Mouse (Mus musculus) liver, embryonic 13.5 days (tissue): ENCODE measurements at regions not wholly inside any gene's neighbourhood (a gene's known extent, or its start where the extent isn't known, plus 50 kb on each side); places are given as distances from the start of the nearest gene placed in this dataset.

Experiments used
- ATAC-seq: fragments of 200-750 bp; cut with Nextera tagmentation; 2 replicates; pipeline ENCODE4 v1.8.0; 2017; ENCODE audit warnings: low read depth, mild to moderate bottlenecking, moderate number of reproducible peaks, moderate library complexity
- DNase-seq: peaks from one replicate; pipeline ENCODE4 v3.0.0; 2022
- H3K27ac ChIP-seq: fragments of 300-500 bp; sonication (generic); 2 replicates; pipeline ENCODE4 v1.5.1; 2015; ENCODE audit warnings: moderate library complexity, mild to moderate bottlenecking, inconsistent platforms
- H3K27me3 ChIP-seq: fragments of 300-500 bp; sonication (generic); 2 replicates; pipeline ENCODE4 v1.6.1; 2015; ENCODE audit warnings: mild to moderate bottlenecking, inconsistent platforms
- H3K36me3 ChIP-seq: fragments of 300-500 bp; sonication (generic); 2 replicates; pipeline ENCODE4 v1.6.1; 2015; ENCODE audit warnings: mild to moderate bottlenecking, inconsistent platforms
- H3K4me1 ChIP-seq: fragments of 300-500 bp; sonication (generic); replicated peaks from 2 replicates; pipeline ENCODE4 v1.6.1; 2015; ENCODE audit warnings: inconsistent platforms
- H3K4me2 ChIP-seq: fragments of 300-500 bp; sonication (generic); 2 replicates; pipeline ENCODE4 v1.6.1; 2015; ENCODE audit warnings: inconsistent platforms, mild to moderate bottlenecking, moderate library complexity
- H3K4me3 ChIP-seq: fragments of 300-500 bp; sonication (generic); replicated peaks from 2 replicates; pipeline ENCODE4 v1.5.1; 2015; ENCODE audit warnings: mild to moderate bottlenecking, inconsistent platforms
- H3K9ac ChIP-seq: fragments of 300-500 bp; sonication (generic); 2 replicates; pipeline ENCODE4 v1.6.1; 2015; ENCODE audit warnings: mild to moderate bottlenecking, inconsistent platforms
- H3K9me3 ChIP-seq: fragments of 300-500 bp; sonication (generic); replicated peaks from 2 replicates; pipeline ENCODE4 v1.6.1; 2016; ENCODE audit warnings: inconsistent platforms
- WGBS: fragments of 180-500 bp; shearing (Covaris S2); methylation state at CpG from one replicate; pipeline ENCODE4 v1.1.7; 2015; ENCODE audit not compliant: insufficient replicate concordance; 5-methylcytosine and 5-hydroxymethylcytosine counted together

DNA sequence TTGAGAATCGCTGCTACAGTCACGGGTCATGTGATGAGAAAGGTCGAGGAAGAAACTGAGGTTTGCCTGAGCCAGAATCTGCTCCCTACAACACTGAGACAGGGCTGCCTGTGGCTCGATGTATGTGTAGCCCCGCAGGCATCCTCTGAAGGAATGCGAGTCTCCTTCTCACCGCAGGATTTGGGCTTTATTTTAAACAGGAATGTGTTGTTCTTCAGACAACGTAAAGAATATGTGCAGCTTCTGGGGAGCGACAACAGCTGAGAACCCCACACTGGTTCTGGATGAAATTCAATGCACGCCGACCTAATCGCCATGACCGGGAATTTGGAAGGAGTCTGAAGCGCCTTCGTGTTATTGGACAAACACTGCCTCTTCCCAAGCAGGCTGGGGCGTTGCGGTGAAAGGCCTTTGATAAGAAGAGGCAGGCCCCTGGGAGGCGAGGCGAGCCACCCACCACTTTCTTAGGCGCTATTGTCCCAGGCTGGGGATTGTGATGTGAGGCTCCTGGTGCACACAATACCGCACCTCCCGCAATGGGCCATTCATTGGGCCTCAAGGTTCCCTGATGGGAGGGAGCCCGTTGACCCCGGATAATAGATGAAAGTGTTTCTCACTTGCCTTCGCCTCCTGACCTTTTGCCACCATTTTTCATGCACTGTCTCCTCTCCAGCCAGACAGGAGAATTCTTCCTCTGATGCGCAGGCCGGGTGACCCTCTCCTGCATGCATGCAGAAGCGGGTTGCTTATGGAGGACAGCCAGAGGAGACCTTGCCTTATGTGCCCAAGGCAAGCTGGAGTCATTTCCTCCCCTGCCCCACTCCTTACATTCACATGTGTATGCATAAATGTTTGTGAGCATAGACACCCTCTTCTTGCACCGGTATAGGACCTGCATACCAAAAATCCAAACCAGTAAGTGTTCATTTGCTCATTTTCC lies 247.6 kb downstream of the Mycn start:
- no peaks in the 10 kb centered on the region for H3K36me3 ChIP-seq
- H3K27ac ChIP-seq = no peak overlapping the region
- H3K4me3 ChIP-seq = no peak overlapping the region
- no peak overlapping the region for H3K4me2 ChIP-seq
- 38% methylated on average over 29 of the region's 29 CpGs for WGBS
- no peaks in the 10 kb centered on the region for H3K4me1 ChIP-seq
- H3K27me3 ChIP-seq = no peaks in the 10 kb centered on the region
- no peak overlapping the region for H3K9ac ChIP-seq
- ATAC-seq = no peak
- no peaks in the 10 kb centered on the region for H3K9me3 ChIP-seq
- DNase-seq = no peak

DNA sequence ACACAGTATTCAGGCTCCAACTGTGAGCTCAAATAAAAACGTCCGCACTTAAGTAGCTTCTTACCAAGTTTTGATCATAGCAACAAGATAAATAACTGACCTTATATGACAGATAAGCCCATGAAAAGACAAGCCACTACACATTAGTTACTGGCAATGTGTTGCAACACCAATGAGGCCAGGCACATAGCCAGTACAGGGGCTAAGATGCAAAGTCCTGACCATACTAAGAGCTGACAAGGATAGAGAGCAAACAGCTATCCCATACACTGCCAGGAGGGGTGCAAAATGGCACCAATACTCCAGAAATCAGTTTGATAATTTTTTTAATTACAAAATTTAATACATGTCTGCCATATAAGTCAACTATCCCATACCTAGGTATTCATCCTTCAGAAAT lies 254.3 kb downstream of the Mycn start:
- Histone ChIP-seq H3K27me3 (no peaks in the 10 kb centered on the region), H3K4me2 (no peak overlapping the region), H3K4me1 (no peaks in the 10 kb centered on the region), H3K9me3 (no peaks in the 10 kb centered on the region), H3K27ac (no peak overlapping the region), H3K36me3 (no peaks in the 10 kb centered on the region), H3K9ac (no peak overlapping the region), H3K4me3 (no peak overlapping the region)
- ATAC-seq = no peak
- DNase-seq = no peak
- 60% methylated on average over 2 of the region's 2 CpGs for WGBS

DNA sequence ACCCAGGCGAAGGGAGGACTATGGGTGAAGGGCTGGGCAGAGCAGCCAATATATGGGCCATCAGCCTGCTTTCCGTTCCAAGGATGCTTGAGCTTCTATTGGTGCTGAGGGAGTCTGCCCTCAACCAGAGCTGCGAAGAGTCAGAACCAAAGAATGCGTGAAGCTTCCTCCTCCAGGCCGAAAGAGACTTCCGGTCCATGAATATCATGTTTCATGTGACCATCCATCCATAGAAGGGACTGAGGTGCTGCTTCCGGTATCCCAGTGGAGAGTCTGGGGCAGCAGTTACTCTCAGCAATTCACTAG lies 256.5 kb downstream of the Mycn start:
- 53% methylated on average over 7 of the region's 7 CpGs for WGBS
- no peak for DNase-seq

DNA sequence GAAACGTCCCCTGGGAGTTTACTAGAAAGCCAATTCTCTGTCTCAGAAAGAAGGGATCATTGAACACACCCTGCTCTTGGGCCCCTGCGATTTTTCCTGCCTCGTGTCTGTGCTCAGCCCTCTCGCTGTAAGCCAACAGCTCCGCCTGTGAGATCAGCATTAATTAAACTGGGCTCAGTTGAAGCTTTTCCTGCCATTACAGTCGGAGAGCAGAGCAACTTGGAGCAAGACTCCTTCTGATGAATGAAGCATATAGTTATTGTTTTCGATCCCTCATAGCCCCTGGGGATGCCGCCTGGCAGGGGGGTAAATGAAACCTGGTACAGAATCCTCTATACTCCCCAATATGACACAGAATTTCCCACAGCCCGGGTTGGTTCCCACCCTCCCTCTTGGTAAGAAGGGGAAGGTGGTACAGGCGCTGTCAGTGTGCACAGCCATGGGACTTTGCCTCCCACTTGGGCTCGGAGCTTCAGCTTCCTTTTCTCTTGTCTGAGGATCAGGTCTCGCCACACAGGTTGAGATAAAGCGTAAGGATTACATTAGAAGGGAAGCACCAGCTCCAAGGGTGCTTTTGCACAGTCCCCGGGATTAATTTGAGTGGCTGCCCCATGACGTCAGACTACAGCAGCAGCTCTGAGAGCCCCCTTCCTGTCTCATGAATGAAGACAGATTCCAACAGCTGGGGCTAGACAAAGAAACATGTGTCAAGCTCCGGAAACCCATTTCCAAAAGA lies 257.1 kb downstream of the Mycn start:
- Histone ChIP-seq H3K27ac (no peak overlapping the region), H3K36me3 (no peaks in the 10 kb centered on the region), H3K4me3 (no peak overlapping the region), H3K27me3 (no peaks in the 10 kb centered on the region), H3K9ac (no peak overlapping the region), H3K4me1 (no peaks in the 10 kb centered on the region), H3K4me2 (no peak overlapping the region), H3K9me3 (no peaks in the 10 kb centered on the region)
- DNase-seq = no peak
- ATAC-seq = no peak
- 37% methylated on average over 16 of the region's 16 CpGs for WGBS

More for the DNA sequence above, 256.5 kb downstream of the Mycn start:
- Histone ChIP-seq H3K4me1 (no peaks in the 10 kb centered on the region), H3K9me3 (no peaks in the 10 kb centered on the region), H3K27ac (no peak overlapping the region), H3K9ac (no peak overlapping the region), H3K4me2 (no peak overlapping the region), H3K36me3 (no peaks in the 10 kb centered on the region), H3K4me3 (no peak overlapping the region), H3K27me3 (no peaks in the 10 kb centered on the region)
- no peak for ATAC-seq

DNA sequence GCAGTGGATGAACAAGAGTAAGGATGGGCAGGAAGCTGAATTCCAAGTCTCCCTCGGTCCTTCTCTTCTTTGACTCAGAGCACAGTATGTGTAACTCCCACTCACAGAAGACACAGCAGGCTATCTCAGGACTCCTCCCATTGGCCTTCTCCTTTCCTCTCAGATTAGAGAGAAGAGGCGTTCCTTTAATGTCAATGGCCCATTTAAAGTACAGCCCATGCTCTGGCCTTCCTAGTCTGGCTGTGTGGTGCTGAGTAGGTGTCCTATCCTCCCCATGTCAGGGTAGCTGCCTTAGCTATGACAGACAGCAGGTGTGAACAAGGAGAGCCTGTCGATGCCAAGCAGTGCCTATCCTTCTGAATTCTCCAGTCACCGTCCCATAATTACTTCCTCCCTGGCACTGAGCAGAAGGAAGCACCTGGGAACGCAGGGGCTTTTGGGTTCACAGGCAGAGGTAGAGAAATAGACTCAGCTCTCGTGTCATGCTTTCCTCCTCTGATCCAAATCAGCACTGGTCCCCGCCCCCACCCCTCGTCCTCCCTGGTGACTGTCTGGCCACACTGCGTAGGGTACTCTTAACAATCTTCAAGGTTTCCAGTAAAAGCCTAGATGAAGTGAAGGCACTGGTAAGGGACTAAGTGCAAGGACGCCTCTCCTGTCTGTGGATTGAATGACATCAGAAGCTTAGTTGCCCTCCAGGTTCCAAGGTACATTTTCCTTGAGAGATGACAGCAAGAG lies 257.8 kb downstream of the Mycn start:
- DNase-seq (no peak), ATAC-seq (no peak)
- Histone ChIP-seq H3K36me3 (no peaks in the 10 kb centered on the region), H3K9me3 (no peaks in the 10 kb centered on the region), H3K27me3 (no peaks in the 10 kb centered on the region), H3K4me1 (no peaks in the 10 kb centered on the region), H3K4me3 (no peak overlapping the region), H3K4me2 (no peak overlapping the region), H3K27ac (no peak overlapping the region), H3K9ac (no peak overlapping the region)
- 35% methylated on average over 10 of the region's 10 CpGs for WGBS

DNA sequence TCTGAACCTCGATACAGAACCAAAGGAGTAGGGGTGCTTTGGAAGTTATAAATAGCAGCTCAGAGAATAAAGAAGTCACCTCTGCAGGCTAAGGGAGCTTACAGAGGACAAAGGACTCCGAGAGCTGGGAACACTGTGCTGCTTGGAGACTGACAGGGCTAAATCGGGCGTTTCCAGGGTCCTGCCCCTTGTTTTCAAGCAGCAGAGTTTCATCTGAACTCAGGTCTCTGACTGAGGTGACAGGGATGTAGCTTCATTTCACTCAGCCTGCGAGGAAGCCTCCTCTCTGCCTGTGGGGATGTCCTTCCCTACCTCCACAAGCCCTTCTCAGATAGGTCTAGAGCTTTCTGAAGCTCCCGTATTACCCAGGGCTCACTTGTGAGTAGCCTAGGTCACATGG lies 260.6 kb downstream of the Mycn start:
- H3K4me2 ChIP-seq = no peak overlapping the region
- no peaks in the 10 kb centered on the region for H3K4me1 ChIP-seq
- 42% methylated on average over 6 of the region's 6 CpGs for WGBS

DNA sequence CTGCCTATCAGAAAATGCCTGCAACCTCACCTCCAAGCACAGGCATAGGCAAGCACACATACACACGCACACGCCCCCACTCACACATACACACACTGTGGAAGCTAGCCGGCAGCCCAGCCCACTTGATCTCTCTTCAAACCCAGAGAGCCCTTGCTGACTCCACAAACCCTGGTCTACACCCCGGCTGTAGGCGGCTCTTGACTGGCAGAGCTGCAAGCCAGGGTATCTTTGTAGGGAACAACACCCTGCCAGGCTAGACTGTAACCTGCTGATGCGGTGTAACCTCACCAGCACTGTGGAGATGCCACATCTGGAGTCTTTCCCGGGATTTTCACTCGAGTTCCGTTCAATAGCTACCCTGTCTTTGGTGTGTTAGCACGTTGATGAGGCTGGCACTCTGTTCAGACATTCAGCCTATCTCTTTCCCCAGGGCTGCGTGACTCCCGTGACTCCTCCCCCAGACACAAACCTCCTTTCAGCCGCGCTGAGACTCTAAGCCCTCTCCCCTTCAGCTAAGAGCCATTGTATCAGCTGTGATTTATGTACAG lies 261.3 kb downstream of the Mycn start:
- Histone ChIP-seq H3K27me3 (no peaks in the 10 kb centered on the region), H3K27ac (no peak overlapping the region), H3K9me3 (no peaks in the 10 kb centered on the region), H3K4me2 (no peak overlapping the region), H3K4me1 (no peaks in the 10 kb centered on the region), H3K36me3 (no peaks in the 10 kb centered on the region), H3K9ac (no peak overlapping the region), H3K4me3 (no peak overlapping the region)
- DNase-seq = no peak
- 30% methylated on average over 14 of the region's 14 CpGs for WGBS
- ATAC-seq = no peak

More for the DNA sequence above, 260.6 kb downstream of the Mycn start:
- ATAC-seq = no peak
- Histone ChIP-seq H3K27me3 (no peaks in the 10 kb centered on the region), H3K9me3 (no peaks in the 10 kb centered on the region), H3K27ac (no peak overlapping the region), H3K9ac (no peak overlapping the region), H3K36me3 (no peaks in the 10 kb centered on the region), H3K4me3 (no peak overlapping the region)
- no peak for DNase-seq

DNA sequence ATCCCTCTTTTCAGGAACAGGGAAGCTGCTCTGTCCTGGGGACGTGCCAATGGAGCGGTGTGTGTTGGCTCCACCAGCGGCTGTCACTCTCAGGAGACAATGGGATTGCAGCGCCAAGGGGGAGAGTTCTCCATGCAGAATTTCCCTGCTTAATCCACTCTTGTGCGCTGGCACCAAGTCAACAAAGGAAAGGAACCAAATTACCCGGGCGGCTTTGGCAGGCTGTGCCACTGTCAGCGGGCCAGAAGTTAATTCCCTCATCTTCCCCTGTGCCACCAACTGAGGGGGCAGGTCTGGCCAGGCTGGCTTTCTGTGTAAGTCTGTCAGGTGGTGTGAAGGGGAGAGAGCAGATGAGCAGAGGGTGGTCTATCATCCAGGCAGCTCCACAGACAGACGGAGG lies 265.0 kb downstream of the Mycn start:
- no peak overlapping the region for H3K27ac ChIP-seq
- no peaks in the 10 kb centered on the region for H3K4me1 ChIP-seq
- H3K27me3 ChIP-seq = no peaks in the 10 kb centered on the region
- no peak overlapping the region for H3K9ac ChIP-seq
- H3K9me3 ChIP-seq = no peaks in the 10 kb centered on the region
- no peak for ATAC-seq
- no peaks in the 10 kb centered on the region for H3K36me3 ChIP-seq
- no peak overlapping the region for H3K4me2 ChIP-seq
- no peak for DNase-seq
- 67% methylated on average over 9 of the region's 9 CpGs for WGBS
- H3K4me3 ChIP-seq = no peak overlapping the region

DNA sequence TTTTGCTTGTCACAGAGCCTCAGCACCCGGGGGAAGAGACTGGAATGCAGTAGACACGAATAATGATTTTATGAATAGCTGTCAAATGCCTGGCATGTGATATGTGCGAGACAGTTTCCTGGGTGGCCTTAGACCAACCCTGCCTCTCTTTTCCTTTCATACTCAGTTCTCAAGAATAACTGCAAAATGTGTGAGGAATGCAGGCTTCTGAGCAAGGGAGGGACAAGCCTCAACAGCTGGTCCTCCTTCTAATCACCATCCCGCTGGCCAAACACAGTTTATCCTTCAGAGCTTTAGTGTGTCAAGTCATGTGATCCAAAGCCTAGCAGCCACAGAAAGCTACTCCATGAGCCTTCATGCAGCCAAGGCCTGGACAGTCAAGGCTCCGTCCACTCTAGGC lies 271.8 kb downstream of the Mycn start:
- Histone ChIP-seq H3K36me3 (no peaks in the 10 kb centered on the region), H3K27ac (no peak overlapping the region), H3K4me3 (no peak overlapping the region), H3K4me2 (no peak overlapping the region), H3K4me1 (no peaks in the 10 kb centered on the region), H3K9me3 (no peaks in the 10 kb centered on the region), H3K9ac (no peak overlapping the region), H3K27me3 (no peaks in the 10 kb centered on the region)
- DNase-seq (no peak), ATAC-seq (no peak)
- 64% methylated on average over 5 of the region's 5 CpGs for WGBS

DNA sequence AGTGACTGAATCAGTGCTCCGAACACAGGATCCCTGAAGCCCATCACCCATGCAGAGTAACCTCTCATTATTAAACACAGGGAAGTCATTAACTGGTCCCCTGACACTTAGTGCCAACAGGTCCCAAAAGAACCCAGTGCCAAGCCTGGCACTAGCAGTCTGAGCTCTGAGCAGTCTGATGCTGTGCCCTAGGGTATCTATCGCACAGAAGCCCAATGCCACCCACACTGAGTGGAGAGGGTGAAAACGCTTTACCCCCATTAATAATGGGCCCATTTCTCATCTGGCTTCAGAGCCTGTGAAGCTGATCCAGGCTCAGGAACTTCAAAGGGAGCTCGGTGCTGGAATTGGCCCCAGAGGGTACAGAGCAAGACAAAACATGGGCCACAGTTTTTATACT lies 272.8 kb downstream of the Mycn start:
- Histone ChIP-seq H3K4me1 (no peaks in the 10 kb centered on the region), H3K4me2 (no peak overlapping the region), H3K36me3 (no peaks in the 10 kb centered on the region), H3K9me3 (no peaks in the 10 kb centered on the region), H3K27me3 (no peaks in the 10 kb centered on the region), H3K27ac (no peak overlapping the region), H3K4me3 (no peak overlapping the region), H3K9ac (no peak overlapping the region)
- DNase-seq (no peak), ATAC-seq (no peak)
- 61% methylated on average over 4 of the region's 4 CpGs for WGBS

DNA sequence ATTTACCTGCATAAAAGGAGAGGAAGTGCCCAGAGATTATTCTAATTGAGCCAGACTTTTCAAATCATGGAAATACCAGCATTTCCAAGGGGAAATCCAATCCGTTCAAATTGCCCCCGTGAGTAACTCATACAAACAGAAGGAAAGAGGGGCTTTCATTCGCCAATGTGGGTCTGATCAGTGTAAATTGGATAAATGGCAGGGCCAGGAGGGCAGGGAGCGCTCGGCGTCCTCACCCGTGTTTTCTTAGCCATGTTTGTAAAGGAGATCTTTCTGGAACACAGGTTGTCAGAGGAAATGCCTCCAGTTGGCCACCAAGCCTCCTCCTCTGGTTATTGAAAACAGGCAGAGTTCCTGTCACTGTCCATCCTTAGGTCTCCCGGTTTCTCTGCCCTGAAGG lies 286.1 kb downstream of the Mycn start:
- DNase-seq (no peak), ATAC-seq (no peak)
- Histone ChIP-seq H3K27me3 (no peaks in the 10 kb centered on the region), H3K4me3 (no peak overlapping the region), H3K9me3 (no peaks in the 10 kb centered on the region), H3K4me2 (no peak overlapping the region), H3K36me3 (no peaks in the 10 kb centered on the region), H3K27ac (no peak overlapping the region), H3K9ac (no peak overlapping the region), H3K4me1 (no peaks in the 10 kb centered on the region)
- WGBS = 75% methylated on average over 8 of the region's 8 CpGs
